Mouse (Mus musculus) ES-Bruce4 (cell line): ENCODE measurements around the gene Mrtfb. TPM values are rescaled to one million over a fixed set of nuclear protein-coding genes. Genes with fewer than 3 reads are reported as not detected.

Experiments used
- H3K27ac ChIP-seq: 2 replicates; pipeline ENCODE4 v1.5.1; 2012; ENCODE audit warnings: low read length, inconsistent platforms; ENCODE audit not compliant: insufficient read depth
- H3K27me3 ChIP-seq: 2 replicates; pipeline ENCODE4 v1.6.1; 2012; ENCODE audit warnings: mild to moderate bottlenecking, low read length, inconsistent platforms; ENCODE audit not compliant: control insufficient read depth, poor library complexity, insufficient read depth, severe bottlenecking
- H3K36me3 ChIP-seq: 2 replicates; pipeline ENCODE4 v1.6.1; 2012; ENCODE audit warnings: inconsistent platforms, mild to moderate bottlenecking, low read length, moderate library complexity; ENCODE audit not compliant: control insufficient read depth, poor library complexity, insufficient read depth, severe bottlenecking
- H3K4me1 ChIP-seq: one replicate; pipeline ENCODE4 v1.8.1; 2011; ENCODE audit warnings: low read length; ENCODE audit not compliant: control insufficient read depth, insufficient read depth
- H3K4me3 ChIP-seq: 2 replicates; pipeline ENCODE4 v1.5.1; 2011; ENCODE audit warnings: low read depth, mild to moderate bottlenecking, low read length
- H3K9ac ChIP-seq: 2 replicates; pipeline ENCODE4 v1.6.1; 2012; ENCODE audit warnings: low read depth, mild to moderate bottlenecking, inconsistent platforms; ENCODE audit not compliant: poor library complexity, severe bottlenecking
- H3K9me3 ChIP-seq: replicated peaks from 2 replicates; pipeline ENCODE4 v1.6.1; 2012; ENCODE audit warnings: mild to moderate bottlenecking, low read length, inconsistent platforms; ENCODE audit not compliant: control insufficient read depth, poor library complexity, insufficient read depth, severe bottlenecking
- CTCF ChIP-seq: IDR thresholded peaks from one replicate; pipeline ENCODE4 v1.8.1; 2011; ENCODE audit warnings: low read depth, low read length
- EP300 ChIP-seq: IDR thresholded peaks from 2 replicates; pipeline ENCODE4 v1.6.1; 2011; ENCODE audit warnings: low read depth, low read length; ENCODE audit not compliant: insufficient read depth
- POLR2A ChIP-seq: IDR thresholded peaks from one replicate; pipeline ENCODE4 v1.8.1; 2011; ENCODE audit warnings: low read length; ENCODE audit not compliant: insufficient read depth
- polyA plus RNA-seq: library from polyadenylated mRNA; stranded (reverse); fragments of >200 nt; gene quantifications from 2 replicates; pipeline ENCODE4 v1.2.4, GENCODE M21; 2011; ENCODE audit warnings: low read depth; ENCODE audit not compliant: missing spikeins, insufficient read depth, insufficient read length

Gene Mrtfb
- polyA plus RNA-seq, 1 experiment, result 20.7 TPM

DNA sequence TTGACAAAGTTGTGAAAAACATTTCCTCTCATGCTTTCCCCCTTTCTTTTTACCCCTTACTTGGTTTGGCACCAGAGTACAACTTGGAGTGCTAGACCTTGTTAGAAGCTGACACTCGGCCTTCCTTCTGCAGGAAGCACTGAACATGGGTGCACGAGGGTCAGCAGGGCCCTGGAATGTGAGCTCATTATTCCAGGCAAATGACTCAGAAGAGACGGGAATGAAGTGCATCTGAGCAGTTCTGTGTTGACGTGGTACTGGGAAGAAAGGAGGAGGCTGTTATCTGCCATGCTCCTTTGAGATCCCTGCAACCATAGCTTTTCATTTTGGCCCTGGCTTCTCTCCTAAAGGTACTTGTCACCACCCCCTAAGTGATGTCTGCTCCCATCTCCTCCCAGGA, 10.6 kb upstream of the Mrtfb start:
- Histone ChIP-seq H3K9ac (no peak overlapping the region), H3K27me3 (no peaks in the 10 kb centered on the region), H3K4me1 (no peaks in the 10 kb centered on the region), H3K9me3 (no peaks in the 10 kb centered on the region), H3K4me3 (no peak overlapping the region), H3K27ac (no peak overlapping the region), H3K36me3 (no peaks in the 10 kb centered on the region)
- no peak for TF ChIP-seq POLR2A
- TF ChIP-seq EP300, result no peak
- no peak for TF ChIP-seq CTCF

DNA sequence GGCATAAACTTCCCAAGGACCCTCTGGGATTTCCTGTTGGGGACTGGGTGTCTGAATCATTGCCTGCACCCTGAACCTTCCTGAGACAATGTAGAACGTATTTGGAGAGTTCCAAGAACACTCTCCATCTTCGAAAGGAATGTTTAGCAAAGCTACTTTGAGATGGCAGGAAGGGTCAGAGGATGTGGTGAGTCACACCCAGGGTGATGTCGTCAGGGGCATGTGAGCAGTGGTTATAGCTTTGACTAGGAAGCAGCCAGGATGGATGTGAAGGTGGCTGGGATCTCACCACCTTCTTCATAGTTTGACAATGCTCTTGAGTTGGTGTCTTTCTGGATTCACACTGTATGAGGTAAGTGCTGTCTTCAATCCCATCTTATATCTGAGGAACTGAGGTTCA, 9.4 kb upstream of the Mrtfb start:
- Histone ChIP-seq H3K27ac (no peak overlapping the region), H3K4me1 (no peaks in the 10 kb centered on the region), H3K9ac (no peak overlapping the region), H3K4me3 (no peak overlapping the region), H3K9me3 (no peaks in the 10 kb centered on the region), H3K36me3 (no peaks in the 10 kb centered on the region), H3K27me3 (no peaks in the 10 kb centered on the region)
- TF ChIP-seq CTCF (no peak), POLR2A (no peak), EP300 (no peak)

DNA sequence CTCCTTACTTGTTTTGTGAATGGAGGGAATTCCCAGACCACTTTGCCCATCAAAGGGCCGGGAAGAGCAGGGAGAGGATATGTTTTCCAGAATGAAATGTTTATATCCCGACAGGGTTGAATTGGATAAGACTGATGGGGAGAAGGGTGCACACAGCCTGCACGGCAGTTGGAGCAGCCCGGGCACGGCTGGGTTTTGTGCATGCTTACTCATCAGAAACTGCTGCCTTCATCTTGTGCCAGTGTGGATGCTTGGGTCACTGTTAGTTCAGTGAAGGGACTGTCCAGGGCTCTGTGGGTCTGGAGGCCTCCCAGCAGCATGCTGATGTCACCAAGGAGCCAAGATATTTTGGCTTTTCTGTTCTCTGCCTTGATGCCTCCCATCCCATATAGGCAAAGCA, 6.2 kb upstream of the Mrtfb start:
- Histone ChIP-seq H3K27ac (no peak overlapping the region), H3K9me3 (no peaks in the 10 kb centered on the region), H3K9ac (no peak overlapping the region), H3K27me3 (no peaks in the 10 kb centered on the region), H3K36me3 (no peaks in the 10 kb centered on the region), H3K4me3 (no peak overlapping the region), H3K4me1 (no peaks in the 10 kb centered on the region)
- TF ChIP-seq EP300, result no peak
- no peak for TF ChIP-seq CTCF
- TF ChIP-seq POLR2A, result no peak

DNA sequence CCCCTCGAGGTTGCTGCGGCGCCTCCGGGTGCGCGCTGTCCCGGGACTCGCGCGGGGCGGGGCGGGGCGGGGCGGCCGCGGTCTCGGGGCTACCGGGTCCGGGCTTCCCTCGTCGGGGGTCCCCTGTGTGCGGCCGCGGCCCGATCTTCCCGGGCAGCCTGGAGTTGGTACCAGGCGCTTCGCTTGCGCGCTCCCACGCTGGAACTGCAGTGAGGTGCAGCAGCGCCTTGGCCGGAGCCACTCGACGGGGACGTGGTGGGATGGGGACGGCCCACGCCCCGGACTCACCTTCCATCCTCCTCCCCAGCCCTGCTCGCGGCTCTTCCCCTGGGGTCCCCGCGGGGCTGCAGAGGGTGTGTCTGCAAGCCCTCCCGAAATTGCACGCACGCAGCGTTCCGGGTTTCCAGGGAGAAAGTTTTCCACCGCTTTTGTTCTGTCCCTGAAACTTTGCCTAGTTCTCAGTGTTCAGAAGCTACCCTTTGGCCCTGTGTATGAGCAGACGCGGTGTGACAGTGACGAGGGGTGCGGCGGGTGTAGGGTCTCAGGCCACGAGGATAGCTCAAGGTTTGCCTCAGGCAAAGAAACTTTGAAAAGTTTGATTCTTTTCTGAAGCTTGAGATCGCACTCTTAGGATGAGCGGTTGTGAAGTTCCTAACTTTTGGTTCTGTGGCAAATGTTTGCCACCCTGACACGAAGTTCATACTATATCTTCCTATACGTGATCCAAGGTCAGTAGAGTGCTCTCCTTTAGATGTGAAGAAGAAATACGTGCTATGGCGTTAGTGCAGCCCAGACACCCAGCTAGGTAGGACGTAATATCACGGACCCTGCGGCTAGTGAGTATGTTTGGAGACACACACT, 616 bp downstream of the Mrtfb start:
- Histone ChIP-seq H3K4me1 (no peaks in the 10 kb centered on the region), H3K36me3 (no peaks in the 10 kb centered on the region), H3K27me3 (no peaks in the 10 kb centered on the region), H3K9me3 (no peaks in the 10 kb centered on the region), H3K9ac (peak overlapping the region; percentile 77), H3K4me3 (peak overlapping the region; percentile 94), H3K27ac (no peak overlapping the region)
- TF ChIP-seq EP300 (no peak), CTCF (no peak), POLR2A (no peak)

DNA sequence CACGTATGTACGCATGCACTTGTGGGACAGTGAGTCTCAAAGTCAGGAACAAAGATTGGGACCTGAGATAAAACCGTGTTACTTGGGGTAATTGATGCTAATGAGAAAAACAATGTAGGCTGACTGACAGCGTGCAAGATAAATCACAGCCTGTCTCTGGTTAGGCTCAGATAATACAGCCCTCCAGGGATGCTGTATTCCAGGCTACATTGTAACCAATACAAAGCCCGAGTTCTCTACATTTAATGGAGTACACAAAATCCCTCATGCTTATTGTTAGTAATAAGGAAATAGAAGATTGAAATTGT, 1.2 kb downstream of the Mrtfb start:
- no peak for TF ChIP-seq EP300
- TF ChIP-seq POLR2A, result no peak
- no peak for TF ChIP-seq CTCF
- H3K36me3 ChIP-seq, result no peaks in the 10 kb centered on the region
- H3K4me3 ChIP-seq, result peak overlapping the region; percentile 94; the same call in 1 of the 2 replicates
- no peaks in the 10 kb centered on the region for H3K4me1 ChIP-seq
- no peaks in the 10 kb centered on the region for H3K27me3 ChIP-seq
- peak overlapping the region; percentile 77; the same call in 1 of the 2 replicates for H3K9ac ChIP-seq
- H3K9me3 ChIP-seq, result no peaks in the 10 kb centered on the region
- no peak overlapping the region for H3K27ac ChIP-seq

DNA sequence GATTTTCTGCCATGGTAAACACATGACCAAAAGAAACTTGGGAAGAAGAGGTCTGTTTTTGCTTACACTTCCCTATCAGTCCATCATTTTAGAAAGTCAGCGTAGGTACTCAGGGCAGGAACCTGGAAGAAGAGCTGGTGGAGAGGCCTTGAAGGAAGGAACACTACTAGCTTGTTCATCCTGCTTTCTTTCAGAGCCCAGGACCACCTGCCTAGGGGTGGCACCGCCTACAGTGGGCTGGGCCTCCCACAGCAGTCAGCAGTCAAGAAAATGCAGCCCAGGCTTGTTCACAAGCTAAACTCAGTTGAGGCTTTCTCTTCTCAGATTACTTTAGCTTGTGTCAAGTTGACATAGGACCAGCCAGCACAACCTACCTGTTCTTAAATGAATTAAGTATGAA, 2.7 kb downstream of the Mrtfb start:
- Histone ChIP-seq H3K27ac (no peak overlapping the region), H3K9ac (no peak overlapping the region), H3K36me3 (no peaks in the 10 kb centered on the region), H3K4me3 (no peak overlapping the region), H3K27me3 (no peaks in the 10 kb centered on the region), H3K9me3 (no peaks in the 10 kb centered on the region), H3K4me1 (no peaks in the 10 kb centered on the region)
- no peak for TF ChIP-seq EP300
- no peak for TF ChIP-seq POLR2A
- TF ChIP-seq CTCF, result no peak
